Mouse (Mus musculus): ENCODE data around the gene Gm45808.

DNA sequence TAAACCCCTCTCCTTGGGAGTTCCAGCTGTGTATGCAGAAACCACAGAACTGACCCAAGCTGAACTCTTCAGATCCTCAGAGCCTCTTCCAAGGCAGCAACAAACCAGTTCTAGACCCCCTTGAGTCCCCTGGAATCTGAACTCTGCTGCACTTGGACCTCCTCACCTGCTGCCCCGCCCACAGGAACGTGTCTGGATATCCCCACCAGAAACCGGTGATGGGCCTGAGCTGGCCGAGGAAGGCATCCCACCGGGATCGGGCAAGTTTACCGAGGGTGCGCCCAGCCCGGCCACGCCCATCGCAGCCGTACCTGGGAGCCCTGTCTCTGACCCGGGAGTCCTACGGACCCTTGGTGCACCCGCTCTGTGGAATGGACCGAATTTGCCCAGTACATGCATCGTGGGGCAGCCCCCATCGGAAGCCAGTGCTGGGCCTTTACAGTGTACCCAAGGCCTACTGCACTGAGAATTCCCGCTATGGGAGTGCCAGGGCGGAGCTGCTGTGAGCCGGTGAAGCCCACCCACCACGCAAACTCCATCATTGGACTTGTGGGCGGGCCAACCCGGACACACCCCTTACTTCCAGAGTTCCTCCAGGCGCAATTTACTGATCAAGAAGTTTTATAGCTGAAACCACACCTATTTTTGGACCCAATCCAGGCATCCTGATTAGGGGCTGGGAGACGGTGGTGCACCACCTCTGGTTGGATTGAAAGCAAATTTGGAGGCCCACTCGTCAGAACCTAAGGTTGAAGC lies 66.6 kb downstream of the Gm45808 start:
- TF ChIP-seq CTCF (IDR thresholded peaks at IDR 0.05; ENCODE audit: control insufficient read depth, insufficient read depth, insufficient replicate concordance, low read depth, low read length) (no peak), POLR2A (IDR thresholded peaks at IDR 0.05; ENCODE audit: control insufficient read depth, low read depth, low read length) (no peak)
